Mouse (Mus musculus): Measurements from ENCODE around the gene Zfp366. TPM values are rescaled to one million over a fixed set of nuclear protein-coding genes. Genes with fewer than 3 reads are reported as not detected.

Zfp366 gene
- polyA plus RNA-seq, 1 experiment from 2014 or later = 1.3 TPM

- no peaks in the 10 kb centered on the region for H3K36me3 ChIP-seq (ENCODE audit: insufficient read depth)
- H3K4me2 ChIP-seq = no peak overlapping the region
- peaks cover 4% of the 10 kb centered on the region; the same call in 1 of the 2 replicates for H3K4me1 ChIP-seq (ENCODE audit: insufficient read depth)
- no peak overlapping the region for H3K27ac ChIP-seq (ENCODE audit: low read depth)
- DNase-seq (no peak), ATAC-seq (ENCODE audit: insufficient read depth) (no peak)
- no peak for TF ChIP-seq CTCF (IDR thresholded peaks at IDR 0.05; ENCODE audit: low read depth)
- H3K9me3 ChIP-seq (ENCODE audit: low read depth, low read length) = no peaks in the 10 kb centered on the region
- no peaks in the 10 kb centered on the region for H3K27me3 ChIP-seq (ENCODE audit: insufficient read depth, low read length)
- no peak overlapping the region for H3K4me3 ChIP-seq (ENCODE audit: low read depth, low read length)
- 80% methylated on average over 21 of the region's 21 CpGs for WGBS
- no peak overlapping the region for H3K9ac ChIP-seq
These were observed 100.0 kb downstream of the Zfp366 start for GRCm38 (mm10) chr13:99284400-99285160.

- no peak for TF ChIP-seq CTCF (IDR thresholded peaks at IDR 0.05; ENCODE audit: low read depth)
- no peak overlapping the region for H3K9ac ChIP-seq
These were observed 100.6 kb downstream of the Zfp366 start for GRCm38 (mm10) chr13:99285241-99285640.

GRCm38 (mm10) chr13:99287207-99287606, 102.6 kb downstream of the Zfp366 start:
- ATAC-seq (ENCODE audit: insufficient read depth) (no peak), DNase-seq (no peak)
- H3K27me3 ChIP-seq (ENCODE audit: insufficient read depth, low read length) = no peaks in the 10 kb centered on the region
- TF ChIP-seq CTCF (IDR thresholded peaks at IDR 0.05; ENCODE audit: low read depth) = no peak
- WGBS = 93% methylated on average over 4 of the region's 4 CpGs
- H3K27ac ChIP-seq (ENCODE audit: low read depth) = no peak overlapping the region
- no peaks in the 10 kb centered on the region for H3K36me3 ChIP-seq (ENCODE audit: insufficient read depth)
- no peaks in the 10 kb centered on the region for H3K9me3 ChIP-seq (ENCODE audit: low read depth, low read length)
- H3K4me2 ChIP-seq = no peak overlapping the region
- H3K9ac ChIP-seq = no peak overlapping the region
- peaks cover 4% of the 10 kb centered on the region; the same call in 1 of the 2 replicates for H3K4me1 ChIP-seq (ENCODE audit: insufficient read depth)
- H3K4me3 ChIP-seq (ENCODE audit: low read depth, low read length) = no peak overlapping the region

More at GRCm38 (mm10) chr13:99285241-99285640, 100.6 kb downstream of the Zfp366 start:
- 40% methylated on average over 2 of the region's 2 CpGs for WGBS
- Histone ChIP-seq H3K27ac (ENCODE audit: low read depth) (no peak overlapping the region), H3K4me3 (ENCODE audit: low read depth, low read length) (no peak overlapping the region), H3K4me1 (ENCODE audit: insufficient read depth) (peaks cover 4% of the 10 kb centered on the region; the same call in 1 of the 2 replicates), H3K9me3 (ENCODE audit: low read depth, low read length) (no peaks in the 10 kb centered on the region), H3K27me3 (ENCODE audit: insufficient read depth, low read length) (no peaks in the 10 kb centered on the region), H3K36me3 (ENCODE audit: insufficient read depth) (no peaks in the 10 kb centered on the region), H3K4me2 (no peak overlapping the region)
- DNase-seq (no peak), ATAC-seq (ENCODE audit: insufficient read depth) (no peak)

- no peak overlapping the region for H3K4me3 ChIP-seq (ENCODE audit: low read depth, low read length)
- no peak for TF ChIP-seq CTCF (IDR thresholded peaks at IDR 0.05; ENCODE audit: low read depth)
- H3K9me3 ChIP-seq (ENCODE audit: low read depth, low read length) = no peaks in the 10 kb centered on the region
- peaks cover 4% of the 10 kb centered on the region; the same call in 1 of the 2 replicates for H3K4me1 ChIP-seq (ENCODE audit: insufficient read depth)
- no peak overlapping the region for H3K27ac ChIP-seq (ENCODE audit: low read depth)
- H3K27me3 ChIP-seq (ENCODE audit: insufficient read depth, low read length) = no peaks in the 10 kb centered on the region
- H3K4me2 ChIP-seq = no peak overlapping the region
- H3K9ac ChIP-seq = no peak overlapping the region
- WGBS = 76% methylated on average over 9 of the region's 9 CpGs
- DNase-seq = no peak
- H3K36me3 ChIP-seq (ENCODE audit: insufficient read depth) = no peaks in the 10 kb centered on the region
- ATAC-seq (ENCODE audit: insufficient read depth) = no peak
These were observed 103.2 kb downstream of the Zfp366 start for GRCm38 (mm10) chr13:99287786-99288185.

GRCm38 (mm10) chr13:99290766-99291165, 106.1 kb downstream of the Zfp366 start:
- H3K9ac ChIP-seq = no peak overlapping the region
- no peaks in the 10 kb centered on the region for H3K27me3 ChIP-seq (ENCODE audit: insufficient read depth, low read length)
- no peak overlapping the region for H3K27ac ChIP-seq (ENCODE audit: low read depth)
- ATAC-seq (ENCODE audit: insufficient read depth) (no peak), DNase-seq (no peak)
- 83% methylated on average over 8 of the region's 8 CpGs for WGBS
- H3K4me2 ChIP-seq = no peak overlapping the region
- no peaks in the 10 kb centered on the region for H3K9me3 ChIP-seq (ENCODE audit: low read depth, low read length)
- no peaks in the 10 kb centered on the region for H3K36me3 ChIP-seq (ENCODE audit: insufficient read depth)
- H3K4me3 ChIP-seq (ENCODE audit: low read depth, low read length) = no peak overlapping the region
- no peak for TF ChIP-seq CTCF (IDR thresholded peaks at IDR 0.05; ENCODE audit: low read depth)
- no peaks in the 10 kb centered on the region for H3K4me1 ChIP-seq (ENCODE audit: insufficient read depth)

- Histone ChIP-seq H3K4me3 (ENCODE audit: low read depth, low read length) (no peak overlapping the region), H3K27me3 (ENCODE audit: insufficient read depth, low read length) (no peaks in the 10 kb centered on the region), H3K9ac (no peak overlapping the region), H3K4me1 (ENCODE audit: insufficient read depth) (no peaks in the 10 kb centered on the region), H3K9me3 (ENCODE audit: low read depth, low read length) (no peaks in the 10 kb centered on the region), H3K4me2 (no peak overlapping the region), H3K27ac (ENCODE audit: low read depth) (no peak overlapping the region), H3K36me3 (ENCODE audit: insufficient read depth) (no peaks in the 10 kb centered on the region)
- 92% methylated on average over 13 of the region's 13 CpGs for WGBS
- DNase-seq (no peak), ATAC-seq (ENCODE audit: insufficient read depth) (no peak)
- no peak for TF ChIP-seq CTCF (IDR thresholded peaks at IDR 0.05; ENCODE audit: low read depth)
These were observed 109.6 kb downstream of the Zfp366 start for GRCm38 (mm10) chr13:99294176-99294575.

- ATAC-seq (ENCODE audit: insufficient read depth) = no peak
- 70% methylated on average over 5 of the region's 5 CpGs for WGBS
These were observed 115.3 kb downstream of the Zfp366 start for GRCm38 (mm10) chr13:99299921-99300320.

More at GRCm38 (mm10) chr13:99299921-99300320, 115.3 kb downstream of the Zfp366 start:
- Histone ChIP-seq H3K27me3 (ENCODE audit: insufficient read depth, low read length) (no peaks in the 10 kb centered on the region), H3K36me3 (ENCODE audit: insufficient read depth) (no peaks in the 10 kb centered on the region), H3K27ac (ENCODE audit: low read depth) (no peak overlapping the region), H3K4me1 (ENCODE audit: insufficient read depth) (peaks cover 5% of the 10 kb centered on the region; the same call in 1 of the 2 replicates), H3K9me3 (ENCODE audit: low read depth, low read length) (no peaks in the 10 kb centered on the region), H3K4me2 (no peak overlapping the region), H3K4me3 (ENCODE audit: low read depth, low read length) (no peak overlapping the region), H3K9ac (no peak overlapping the region)
- no peak for TF ChIP-seq CTCF (IDR thresholded peaks at IDR 0.05; ENCODE audit: low read depth)
- DNase-seq = no peak

Other genes starting within 250 kb of the Zfp366 start
- gene 1700024P04Rik, start 200.3 kb upstream of the Zfp366 start, polyA plus RNA-seq (2014; fragmentation: Nextera tagmentation; extraction: Ambion mirVana) = not detected in 2 replicates
- 47.3 and 48.8 TPM in 2 replicates for gene Ptcd2, start 159.9 kb downstream of the Zfp366 start, polyA plus RNA-seq (2014; fragmentation: Nextera tagmentation; extraction: Ambion mirVana)
- 60.9 and 63.0 TPM in 2 replicates for gene Mrps27, start 160.0 kb downstream of the Zfp366 start, polyA plus RNA-seq (2014; fragmentation: Nextera tagmentation; extraction: Ambion mirVana)

Measured in lung, embryonic 14.5 days (tissue).